ENCODE assay signal across 13 mouse cellular contexts in genomic region chr2:125685441-125686150, GRCm38 (mm10). TPM values are rescaled to one million over a fixed set of nuclear protein-coding genes. Genes with fewer than 3 reads are reported as not detected.
DNase-seq lines count a peak whose midpoint lies in the region; ATAC-seq and TF ChIP-seq lines count a peak whose summit lies in the region.
"Had no signal": no experiment of that assay in that cellular context is flagged by ENCODE, and none has a peak within 500 bp of the region (broad histone marks: within the 10 kb centered on the region; RNA-seq: fewer than 3 reads in every experiment).

No protein-coding gene starts in this region.

- H3K4me3 ChIP-seq in forebrain, embryonic 10.5 days = no peak overlapping the region
- no peak overlapping the region for H3K4me3 ChIP-seq in forebrain, embryonic 13.5 days
- H3K4me3 ChIP-seq in lung, embryonic 15.5 days = no peak overlapping the region
- H3K4me3 ChIP-seq in hindbrain, embryonic 14.5 days (replicated peaks; ENCODE audit: low read length) = no peak overlapping the region
- H3K4me3 ChIP-seq in stomach, postnatal 0 days (ENCODE audit: low read depth, low read length) = no peak overlapping the region
- H3K4me3 ChIP-seq: neural tube, embryonic 12.5 days had no signal

- peaks cover 21% of the 10 kb centered on the region for H3K4me1 ChIP-seq in forebrain, embryonic 10.5 days
- H3K4me1 ChIP-seq in forebrain, embryonic 13.5 days = peaks cover 6% of the 10 kb centered on the region
- H3K4me1 ChIP-seq in lung, embryonic 15.5 days = peaks cover 10% of the 10 kb centered on the region; the same call in 1 of the 2 replicates
- 0 out of 2 replicates have a peak, but pooled peaks cover 6% of the 10 kb centered on the region for H3K4me1 ChIP-seq in hindbrain, embryonic 14.5 days (replicated peaks; ENCODE audit: control insufficient read depth, insufficient read depth, low read length)
- no peaks in the 10 kb centered on the region for H3K4me1 ChIP-seq in stomach, postnatal 0 days (replicated peaks; ENCODE audit: control insufficient read depth, insufficient read depth)
- H3K4me1 ChIP-seq: neural tube, embryonic 12.5 days had no signal

- H3K9me3 ChIP-seq in forebrain, embryonic 10.5 days = no peaks in the 10 kb centered on the region
- no peaks in the 10 kb centered on the region for H3K9me3 ChIP-seq in forebrain, embryonic 13.5 days (replicated peaks)
- H3K9me3 ChIP-seq in lung, embryonic 15.5 days = no peaks in the 10 kb centered on the region
- H3K9me3 ChIP-seq in hindbrain, embryonic 14.5 days (ENCODE audit: control insufficient read depth, low read length) = no peaks in the 10 kb centered on the region
- no peaks in the 10 kb centered on the region for H3K9me3 ChIP-seq in stomach, postnatal 0 days (ENCODE audit: control insufficient read depth, low read length)
- H3K9me3 ChIP-seq: neural tube, embryonic 12.5 days had no signal

- no peak for TF ChIP-seq EP300 in stomach, postnatal 0 days (optimal IDR thresholded peaks at IDR 0.05)

- no peak overlapping the region for H3K9ac ChIP-seq in forebrain, embryonic 13.5 days
- H3K9ac ChIP-seq in lung, embryonic 15.5 days = no peak overlapping the region
- no peak overlapping the region for H3K9ac ChIP-seq in hindbrain, embryonic 14.5 days
- H3K9ac ChIP-seq in stomach, postnatal 0 days (ENCODE audit: low read length) = no peak overlapping the region
- H3K9ac ChIP-seq: neural tube, embryonic 12.5 days had no signal

- no peak for TF ChIP-seq CTCF in stomach, postnatal 0 days (IDR thresholded peaks at IDR 0.05; ENCODE audit: low read depth)

- ATAC-seq in forebrain, embryonic 13.5 days = no peak
- ATAC-seq in lung, embryonic 15.5 days (ENCODE audit: borderline replicate concordance, extremely low read depth, low FRiP score, low TSS enrichment) = 0 out of 2 replicates have a peak, but pooled peaks have one; percentile 29
- no peak for ATAC-seq in hindbrain, embryonic 14.5 days (ENCODE audit: low FRiP score)
- ATAC-seq in stomach, postnatal 0 days (ENCODE audit: low FRiP score, low TSS enrichment) = peak; percentile 59
- ATAC-seq: forebrain, embryonic 16.5 days had no signal

- H3K27me3 ChIP-seq in forebrain, embryonic 10.5 days (ENCODE audit: poor library complexity, severe bottlenecking) = no peaks in the 10 kb centered on the region
- H3K27me3 ChIP-seq in forebrain, embryonic 13.5 days = no peaks in the 10 kb centered on the region
- 0 out of 2 replicates have a peak, but pooled peaks cover 11% of the 10 kb centered on the region for H3K27me3 ChIP-seq in lung, embryonic 15.5 days
- no peaks in the 10 kb centered on the region for H3K27me3 ChIP-seq in hindbrain, embryonic 14.5 days (ENCODE audit: control insufficient read depth, insufficient read depth, low read length)
- no peaks in the 10 kb centered on the region for H3K27me3 ChIP-seq in stomach, postnatal 0 days (ENCODE audit: control insufficient read depth, insufficient read depth, low read length)
- H3K27me3 ChIP-seq: neural tube, embryonic 12.5 days had no signal

- H3K27ac ChIP-seq in forebrain, embryonic 10.5 days = peak overlapping the region; percentile 65
- no peak overlapping the region for H3K27ac ChIP-seq in forebrain, embryonic 13.5 days
- peak overlapping the region; percentile 69 for H3K27ac ChIP-seq in lung, embryonic 15.5 days
- H3K27ac ChIP-seq in hindbrain, embryonic 14.5 days = 0 out of 2 replicates have a peak overlapping the region, but pooled peaks have one; percentile 29
- H3K27ac ChIP-seq in stomach, postnatal 0 days (replicated peaks) = no peak overlapping the region
- H3K27ac ChIP-seq: neural tube, embryonic 12.5 days had no signal

- H3K4me2 ChIP-seq in forebrain, embryonic 13.5 days = no peak overlapping the region
- H3K4me2 ChIP-seq in lung, embryonic 15.5 days = no peak overlapping the region
- no peak overlapping the region for H3K4me2 ChIP-seq in hindbrain, embryonic 14.5 days (replicated peaks)
- H3K4me2 ChIP-seq in stomach, postnatal 0 days (replicated peaks; ENCODE audit: low read depth) = no peak overlapping the region
- H3K4me2 ChIP-seq: neural tube, embryonic 12.5 days had no signal

- 60% methylated on average over 9 of the region's 9 CpGs for WGBS in forebrain, embryonic 10.5 days
- 54% methylated on average over 9 of the region's 9 CpGs for WGBS in forebrain, embryonic 13.5 days
- WGBS in lung, embryonic 15.5 days = 55% methylated on average over 9 of the region's 9 CpGs
- WGBS in hindbrain, embryonic 14.5 days = 53% methylated on average over 9 of the region's 9 CpGs
- WGBS in stomach, postnatal 0 days = 51% methylated on average over 9 of the region's 9 CpGs

- DNase-seq in forebrain, embryonic 10.5 days (ENCODE audit: extremely low spot score, low spot score) = no peak
- no peak for DNase-seq in lung, adult 18-20 months
- DNase-seq in hindbrain, embryonic 14.5 days (ENCODE audit: low spot score) = no peak
- DNase-seq in stomach, postnatal 0 days (ENCODE audit: low spot score) = no peak
- DNase-seq in thymus, postnatal 25 days = no peak
- no peak for DNase-seq in right cerebral cortex, postnatal 25 days
- DNase-seq: cerebellum, postnatal 36 days; left cerebral cortex, postnatal 4 days; lung, postnatal 14 days had no signal

- H3K36me3 ChIP-seq in forebrain, embryonic 10.5 days (replicated peaks) = no peaks in the 10 kb centered on the region
- H3K36me3 ChIP-seq in forebrain, embryonic 13.5 days (ENCODE audit: poor library complexity, severe bottlenecking) = no peaks in the 10 kb centered on the region
- H3K36me3 ChIP-seq in lung, embryonic 15.5 days = no peaks in the 10 kb centered on the region
- H3K36me3 ChIP-seq in hindbrain, embryonic 14.5 days (replicated peaks; ENCODE audit: control insufficient read depth, insufficient read depth) = no peaks in the 10 kb centered on the region
- H3K36me3 ChIP-seq in stomach, postnatal 0 days (ENCODE audit: control insufficient read depth, insufficient read depth, low read length) = no peaks in the 10 kb centered on the region
- H3K36me3 ChIP-seq: neural tube, embryonic 12.5 days had no signal

RNA-seq across cellular contexts. Expression of gene Eid1, which starts 12.7 kb away (rescaled TPM):
- 123 and 126 TPM in 2 replicates for polyA plus RNA-seq in forebrain, embryonic 10.5 days (2016; fragmentation: Nextera tagmentation; extraction: Ambion mirVana)
- polyA plus RNA-seq in forebrain, embryonic 13.5 days (2015; fragmentation: Nextera tagmentation; extraction: Ambion mirVana) = 271 and 288 TPM in 2 replicates
- polyA plus RNA-seq in lung, embryonic 15.5 days (2015; fragmentation: Nextera tagmentation; extraction: Ambion mirVana) = 117 and 126 TPM in 2 replicates
- 552 and 600 TPM in 2 replicates for polyA plus RNA-seq in hindbrain, embryonic 14.5 days (2014; fragmentation: Nextera tagmentation; extraction: Ambion mirVana)
- 97.9 and 98.3 TPM in 2 replicates for polyA plus RNA-seq in stomach, postnatal 0 days (2015; fragmentation: Nextera tagmentation; extraction: Ambion mirVana)

RNA-seq across cellular contexts. Expression of gene Shc4, which starts 38.4 kb away (rescaled TPM):
- 1.4 TPM in 2 replicates for polyA plus RNA-seq in forebrain, embryonic 10.5 days (2016; fragmentation: Nextera tagmentation; extraction: Ambion mirVana)
- polyA plus RNA-seq in forebrain, embryonic 13.5 days (2015; fragmentation: Nextera tagmentation; extraction: Ambion mirVana) = 0.57 and 1.1 TPM in 2 replicates
- 1.2 and 1.3 TPM in 2 replicates for polyA plus RNA-seq in lung, embryonic 15.5 days (2015; fragmentation: Nextera tagmentation; extraction: Ambion mirVana)
- polyA plus RNA-seq in hindbrain, embryonic 14.5 days (2014; fragmentation: Nextera tagmentation; extraction: Ambion mirVana) = 3.3 and 3.8 TPM in 2 replicates
- polyA plus RNA-seq in stomach, postnatal 0 days (2015; fragmentation: Nextera tagmentation; extraction: Ambion mirVana) = 1.0 and 1.1 TPM in 2 replicates

Comparison
In these comparisons a context has a peak if more than half of its experiments do, and no peak if none do; other contexts are left out.
1. H3K27ac ChIP-seq: peak in forebrain, embryonic 10.5 days (single experiment), lung, embryonic 15.5 days (single experiment) and hindbrain, embryonic 14.5 days (single experiment); none in forebrain, embryonic 13.5 days (single experiment) and stomach, postnatal 0 days (single experiment).
2. ATAC-seq: peak in lung, embryonic 15.5 days (single experiment) and stomach, postnatal 0 days (single experiment); none in forebrain, embryonic 13.5 days (single experiment) and hindbrain, embryonic 14.5 days (single experiment).